ENCODE assay signal across 8 mouse cellular contexts in genomic region chr4:117770935-117771334, GRCm38 (mm10). TPM values are rescaled to one million over a fixed set of nuclear protein-coding genes. Genes with fewer than 3 reads are reported as not detected.
DNase-seq lines count a peak whose midpoint lies in the region; ATAC-seq lines count a peak whose summit lies in the region.

No protein-coding gene starts in this region.

- no peak overlapping the region for H3K4me3 ChIP-seq in midbrain, embryonic 11.5 days (ENCODE audit: low read depth, low read length)
- H3K4me3 ChIP-seq in midbrain, embryonic 16.5 days (ENCODE audit: low read depth, low read length): no peak overlapping the region
- H3K4me3 ChIP-seq in embryonic facial prominence, embryonic 14.5 days (ENCODE audit: low read depth, low read length): no peak overlapping the region
- no peak overlapping the region for H3K4me3 ChIP-seq in hindbrain, embryonic 16.5 days (ENCODE audit: low read length)

- H3K4me2 ChIP-seq in midbrain, embryonic 11.5 days: no peak overlapping the region
- no peak overlapping the region for H3K4me2 ChIP-seq in midbrain, embryonic 16.5 days (ENCODE audit: low read length)
- H3K4me2 ChIP-seq in embryonic facial prominence, embryonic 14.5 days (ENCODE audit: low read depth, low read length): no peak overlapping the region
- no peak overlapping the region for H3K4me2 ChIP-seq in hindbrain, embryonic 16.5 days (ENCODE audit: low read length)

- ATAC-seq in midbrain, embryonic 11.5 days (ENCODE audit: low FRiP score): no peak
- no peak for ATAC-seq in midbrain, embryonic 16.5 days
- ATAC-seq in embryonic facial prominence, embryonic 14.5 days (ENCODE audit: low read depth): no peak
- ATAC-seq in hindbrain, embryonic 16.5 days: peak; percentile 58

- no peaks in the 10 kb centered on the region for H3K27me3 ChIP-seq in midbrain, embryonic 11.5 days (ENCODE audit: control insufficient read depth, insufficient read depth, low read length)
- H3K27me3 ChIP-seq in midbrain, embryonic 16.5 days (ENCODE audit: control insufficient read depth, insufficient read depth, low read depth, low read length): no peaks in the 10 kb centered on the region
- H3K27me3 ChIP-seq in embryonic facial prominence, embryonic 14.5 days (replicated peaks; ENCODE audit: control insufficient read depth, insufficient read depth, low read length): no peaks in the 10 kb centered on the region
- H3K27me3 ChIP-seq in hindbrain, embryonic 16.5 days (replicated peaks; ENCODE audit: control insufficient read depth, insufficient read depth, low read length): no peaks in the 10 kb centered on the region

- peak; percentile 99 for DNase-seq in midbrain, embryonic 11.5 days (ENCODE audit: low spot score, missing footprints)
- peak; percentile 22 to 37 for DNase-seq in adrenal gland, postnatal 4 days (ENCODE audit: low spot score in 2 of 2)
- peak; percentile 68 for DNase-seq in embryonic facial prominence, embryonic 14.5 days (ENCODE audit: low spot score)
- peak; percentile 76 to 85 for DNase-seq in left cerebral cortex, adult 18-20 months (ENCODE audit: low spot score in 2 of 2)
- peak; percentile 70 for DNase-seq in mesoderm, embryonic 11.5 days (ENCODE audit: low read depth, low spot score)
- peak; percentile 67 for DNase-seq in thymus, postnatal 0 days (ENCODE audit: low spot score)

- 21% methylated on average over 5 of the region's 5 CpGs for WGBS in midbrain, embryonic 11.5 days
- WGBS in midbrain, embryonic 16.5 days: 21% methylated on average over 5 of the region's 5 CpGs
- WGBS in embryonic facial prominence, embryonic 14.5 days: 20% methylated on average over 5 of the region's 5 CpGs
- WGBS in hindbrain, embryonic 16.5 days: 19% methylated on average over 5 of the region's 5 CpGs

- H3K9me3 ChIP-seq in midbrain, embryonic 11.5 days (ENCODE audit: control insufficient read depth, low read length): no peaks in the 10 kb centered on the region
- no peaks in the 10 kb centered on the region for H3K9me3 ChIP-seq in midbrain, embryonic 16.5 days (replicated peaks; ENCODE audit: control insufficient read depth, low read length, poor library complexity, severe bottlenecking)
- no peaks in the 10 kb centered on the region for H3K9me3 ChIP-seq in embryonic facial prominence, embryonic 14.5 days (ENCODE audit: control insufficient read depth, low read length)
- no peaks in the 10 kb centered on the region for H3K9me3 ChIP-seq in hindbrain, embryonic 16.5 days (ENCODE audit: control insufficient read depth, low read length)

- no peak overlapping the region for H3K27ac ChIP-seq in midbrain, embryonic 11.5 days (ENCODE audit: low read depth, low read length)
- no peak overlapping the region for H3K27ac ChIP-seq in midbrain, embryonic 16.5 days (ENCODE audit: low read length)
- H3K27ac ChIP-seq in embryonic facial prominence, embryonic 14.5 days (replicated peaks; ENCODE audit: low read depth, low read length): no peak overlapping the region
- no peak overlapping the region for H3K27ac ChIP-seq in hindbrain, embryonic 16.5 days (ENCODE audit: low read depth, low read length)

- no peak overlapping the region for H3K9ac ChIP-seq in midbrain, embryonic 11.5 days (ENCODE audit: low read length)
- H3K9ac ChIP-seq in midbrain, embryonic 16.5 days (ENCODE audit: low read depth, low read length): no peak overlapping the region
- H3K9ac ChIP-seq in embryonic facial prominence, embryonic 14.5 days (ENCODE audit: low read depth, low read length): no peak overlapping the region
- no peak overlapping the region for H3K9ac ChIP-seq in hindbrain, embryonic 16.5 days (ENCODE audit: low read depth, low read length)

- H3K36me3 ChIP-seq in midbrain, embryonic 11.5 days (ENCODE audit: control insufficient read depth, insufficient read depth, low read length): no peaks in the 10 kb centered on the region
- H3K36me3 ChIP-seq in midbrain, embryonic 16.5 days (ENCODE audit: control insufficient read depth, insufficient read depth, low read length): no peaks in the 10 kb centered on the region
- no peaks in the 10 kb centered on the region for H3K36me3 ChIP-seq in embryonic facial prominence, embryonic 14.5 days (ENCODE audit: control insufficient read depth, insufficient read depth, low read length)
- no peaks in the 10 kb centered on the region for H3K36me3 ChIP-seq in hindbrain, embryonic 16.5 days (ENCODE audit: control insufficient read depth, insufficient read depth, low read length)

- no peaks in the 10 kb centered on the region for H3K4me1 ChIP-seq in midbrain, embryonic 11.5 days (ENCODE audit: control insufficient read depth, insufficient read depth, low read length)
- H3K4me1 ChIP-seq in midbrain, embryonic 16.5 days (ENCODE audit: control insufficient read depth, insufficient read depth, low read length): no peaks in the 10 kb centered on the region
- H3K4me1 ChIP-seq in embryonic facial prominence, embryonic 14.5 days (ENCODE audit: control insufficient read depth, insufficient read depth, low read length): no peaks in the 10 kb centered on the region
- H3K4me1 ChIP-seq in hindbrain, embryonic 16.5 days (ENCODE audit: control insufficient read depth, insufficient read depth, low read depth, low read length): no peaks in the 10 kb centered on the region

RNA-seq across cellular contexts. Expression of gene Klf17, which starts 5.5 kb away (rescaled TPM):
- not detected in 2 replicates for polyA plus RNA-seq in midbrain, embryonic 11.5 days (2014; fragmentation: Nextera tagmentation; extraction: Ambion mirVana)
- not detected in 2 replicates for polyA plus RNA-seq in midbrain, embryonic 16.5 days (2015; fragmentation: Nextera tagmentation; extraction: Ambion mirVana)
- not detected for total RNA-seq in adrenal gland, postnatal 4 days (2021)
- polyA plus RNA-seq in embryonic facial prominence, embryonic 14.5 days (2014; fragmentation: Nextera tagmentation; extraction: Ambion mirVana): not detected in 2 replicates
- polyA plus RNA-seq in hindbrain, embryonic 16.5 days (2015; fragmentation: Nextera tagmentation; extraction: Ambion mirVana): not detected in 2 replicates
- total RNA-seq in left cerebral cortex, adult 18-20 months (2021): not detected
- 0.10 TPM in 1 of 2 replicates, not detected in the other for polyA plus RNA-seq in thymus, postnatal 0 days (2015; fragmentation: Nextera tagmentation; extraction: Ambion mirVana)

RNA-seq across cellular contexts. Expression of gene Gm12845, which starts 46.7 kb away (rescaled TPM):
- polyA plus RNA-seq in midbrain, embryonic 11.5 days (2014; fragmentation: Nextera tagmentation; extraction: Ambion mirVana): not detected in 2 replicates
- polyA plus RNA-seq in midbrain, embryonic 16.5 days (2015; fragmentation: Nextera tagmentation; extraction: Ambion mirVana): not detected in 2 replicates
- not detected for total RNA-seq in adrenal gland, postnatal 4 days (2021)
- polyA plus RNA-seq in embryonic facial prominence, embryonic 14.5 days (2014; fragmentation: Nextera tagmentation; extraction: Ambion mirVana): not detected in 2 replicates
- not detected in 2 replicates for polyA plus RNA-seq in hindbrain, embryonic 16.5 days (2015; fragmentation: Nextera tagmentation; extraction: Ambion mirVana)
- not detected for total RNA-seq in left cerebral cortex, adult 18-20 months (2021)
- polyA plus RNA-seq in thymus, postnatal 0 days (2015; fragmentation: Nextera tagmentation; extraction: Ambion mirVana): not detected in 2 replicates

Comparison
In these comparisons a context has a peak if more than half of its experiments do, and no peak if none do; other contexts are left out.
1. DNase-seq: peak in every context shown above with its lines; median percentile 99 in midbrain, embryonic 11.5 days; 80 in left cerebral cortex, adult 18-20 months; 70 in mesoderm, embryonic 11.5 days; 68 in embryonic facial prominence, embryonic 14.5 days; 67 in thymus, postnatal 0 days; 30 in adrenal gland, postnatal 4 days.